Mouse (Mus musculus) adrenal gland, postnatal 4 days (tissue): ENCODE results near the gene Snx25. TPM values are rescaled to one million over a fixed set of nuclear protein-coding genes. Genes with fewer than 3 reads are reported as not detected.
"Not testable (repeated sequence)": the region's sequence is repeated elsewhere in the genome, so short reads cannot be mapped to it uniquely, and the experiment has no call there.

Experiments used
- DNase-seq, 2 experiments: peaks; one replicate each; pipeline ENCODE4 v3.0.0; 2021 to 2022; ENCODE audit warnings: low spot score in 2 of 2, mixed read lengths in 2 of 2
- total RNA-seq, 2 experiments: library from RNA; stranded (reverse); gene quantifications; 2 replicates each; pipeline ENCODE4 v1.2.3; 2021

Snx25 gene
- total RNA-seq, 2 experiments from 2014 or later: 19.2 to 20.6 TPM

GRCm38 (mm10) chr8:46137843-46138596, 13.9 kb downstream of the Snx25 start:
- DNase-seq: no peak

- no peak for DNase-seq
Measured at GRCm38 (mm10) chr8:46137336-46137735, 14.6 kb downstream of the Snx25 start.

DNA sequence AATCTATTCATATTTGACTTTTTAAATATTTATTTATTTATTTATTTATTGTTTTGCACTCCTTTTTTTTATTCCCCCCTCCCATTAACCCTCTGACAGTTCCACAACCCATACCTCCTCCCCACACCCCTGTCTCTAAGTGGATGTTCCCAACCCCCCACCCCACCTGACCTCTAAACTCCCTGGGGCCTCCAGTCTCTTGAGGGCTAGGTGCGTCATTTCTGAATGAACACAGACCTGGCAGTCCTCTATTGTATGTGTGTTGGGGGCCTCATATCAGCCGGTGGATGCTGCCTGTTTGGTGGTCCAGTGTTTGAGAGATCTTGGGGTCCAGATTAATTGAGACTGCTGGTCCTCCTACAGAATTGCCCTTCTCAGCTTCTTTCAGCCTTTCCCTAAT, 16.4 kb downstream of the Snx25 start:
- not testable (repeated sequence) for DNase-seq

DNA sequence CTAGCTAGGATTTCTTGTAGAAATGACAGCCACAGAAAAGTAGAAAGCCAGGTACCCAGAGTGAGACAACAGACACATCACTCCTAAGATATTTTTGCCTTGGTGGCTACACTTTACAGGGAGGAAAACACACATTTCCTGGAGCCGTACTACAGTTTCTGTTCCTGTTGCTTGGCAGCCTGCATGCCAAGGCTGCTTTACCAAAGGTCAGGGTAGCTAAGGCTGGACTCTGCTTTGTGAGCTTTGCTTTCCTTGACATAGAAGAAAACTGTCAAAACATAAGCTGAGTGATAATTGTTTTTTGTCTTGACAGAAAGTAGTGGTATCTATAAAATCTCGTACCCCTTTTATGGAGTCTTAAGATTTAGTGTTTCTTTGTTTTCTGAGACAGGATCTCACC, 21.5 kb downstream of the Snx25 start:
- no peak for DNase-seq

DNA sequence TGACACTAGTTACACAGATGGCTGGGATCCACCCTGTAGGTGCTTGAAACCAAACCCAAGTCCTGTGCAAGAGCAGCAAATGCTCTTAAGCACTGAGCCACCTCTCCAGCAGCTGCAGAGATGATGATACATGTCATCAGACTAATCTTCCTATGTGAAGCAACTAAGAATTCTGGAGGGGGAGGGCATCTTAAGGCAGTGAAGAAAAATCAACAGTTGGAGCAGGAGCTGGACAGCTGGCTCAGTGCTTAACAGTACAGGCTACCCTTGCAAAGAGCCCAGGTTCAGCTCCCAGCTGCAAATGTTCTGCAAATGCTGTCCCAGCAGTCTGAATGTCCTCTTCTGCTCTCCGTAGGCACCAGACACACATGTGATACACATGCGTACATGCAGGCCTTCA, 29.5 kb downstream of the Snx25 start:
- no peak for DNase-seq

GRCm38 (mm10) chr8:46119176-46119575, 32.8 kb downstream of the Snx25 start:
- no peak for DNase-seq

- DNase-seq: no peak
Measured at GRCm38 (mm10) chr8:46117172-46117571, 34.8 kb downstream of the Snx25 start.

DNA sequence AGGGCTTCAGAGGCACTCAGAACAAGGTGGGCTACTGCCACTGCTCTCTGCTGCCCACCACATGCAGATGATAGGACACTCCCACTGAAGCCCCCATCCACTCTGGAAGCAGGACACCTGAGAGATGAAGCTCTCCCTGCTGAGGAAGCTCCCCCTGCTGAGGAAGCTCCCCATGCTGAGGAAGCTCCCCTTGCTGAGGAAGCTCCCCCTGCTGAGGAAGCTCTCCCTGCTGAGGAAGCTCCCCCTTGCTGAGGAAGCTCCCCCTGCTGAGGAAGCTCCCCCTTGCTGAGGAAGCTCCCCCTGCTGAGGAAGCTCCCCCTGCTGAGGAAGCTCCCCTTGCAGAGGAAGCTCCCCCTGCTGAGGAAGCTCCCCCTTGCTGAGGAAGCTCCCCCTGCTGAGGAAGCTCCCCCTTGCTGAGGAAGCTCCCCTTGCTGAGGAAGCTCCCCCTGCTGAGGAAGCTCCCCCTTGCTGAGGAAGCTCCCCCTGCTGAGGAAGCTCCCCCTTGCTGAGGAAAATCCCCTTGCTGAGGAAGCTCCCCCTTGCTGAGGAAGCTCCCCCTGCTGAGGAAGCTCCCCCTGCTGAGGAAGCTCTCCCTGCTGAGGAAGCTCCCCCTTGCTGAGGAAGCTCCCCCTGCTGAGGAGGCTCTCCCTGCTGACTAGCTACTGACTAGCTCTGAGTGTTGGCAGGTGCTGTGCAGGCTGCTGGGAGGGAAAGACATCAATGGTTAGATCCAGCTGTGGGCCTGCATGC, 38.4 kb downstream of the Snx25 start:
- not testable (repeated sequence) for DNase-seq

- no peak for DNase-seq
Measured at GRCm38 (mm10) chr8:46107690-46108089, 44.3 kb downstream of the Snx25 start.

GRCm38 (mm10) chr8:46103434-46103833, 48.5 kb downstream of the Snx25 start:
- DNase-seq: no peak

DNA sequence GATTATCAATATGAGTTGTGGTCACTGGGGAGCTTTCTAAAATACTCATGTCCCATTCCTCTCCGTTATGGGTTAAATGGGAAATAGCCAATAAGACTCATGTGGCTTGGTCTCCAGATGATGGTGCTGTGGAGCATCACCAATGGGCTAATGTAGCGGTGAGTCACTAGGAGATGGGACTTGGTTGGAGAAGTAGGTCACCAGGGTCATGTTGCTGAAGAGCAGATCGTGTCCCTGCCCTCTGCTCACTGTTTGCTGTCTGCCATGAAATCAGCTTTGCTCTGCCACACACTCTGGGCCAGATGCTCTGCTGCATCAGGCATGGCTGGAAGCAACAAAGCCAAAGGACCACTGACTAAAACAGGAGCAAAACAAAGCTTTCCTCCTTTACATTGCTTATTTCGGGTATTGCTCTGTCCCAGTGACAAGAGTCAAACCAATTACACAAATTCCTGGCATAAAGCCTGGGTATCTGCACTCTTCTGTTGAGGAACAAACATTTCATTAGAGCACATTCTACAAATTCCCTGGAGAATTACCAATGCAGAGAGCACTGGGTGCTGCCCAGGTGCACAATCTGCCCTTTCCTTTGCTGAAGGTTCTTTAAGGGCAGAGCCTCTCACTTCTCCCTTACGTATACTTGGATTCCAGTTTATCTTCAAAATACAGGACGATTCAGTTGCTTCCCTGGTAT, 59.1 kb downstream of the Snx25 start:
- DNase-seq: peak in 1 of 2 experiments; percentile 4

- DNase-seq: no peak
Measured at GRCm38 (mm10) chr8:46083141-46083540, 68.8 kb downstream of the Snx25 start.

GRCm38 (mm10) chr8:46081030-46081429, 70.9 kb downstream of the Snx25 start:
- DNase-seq: no peak

GRCm38 (mm10) chr8:46078866-46079265, 73.1 kb downstream of the Snx25 start:
- DNase-seq: no peak

DNA sequence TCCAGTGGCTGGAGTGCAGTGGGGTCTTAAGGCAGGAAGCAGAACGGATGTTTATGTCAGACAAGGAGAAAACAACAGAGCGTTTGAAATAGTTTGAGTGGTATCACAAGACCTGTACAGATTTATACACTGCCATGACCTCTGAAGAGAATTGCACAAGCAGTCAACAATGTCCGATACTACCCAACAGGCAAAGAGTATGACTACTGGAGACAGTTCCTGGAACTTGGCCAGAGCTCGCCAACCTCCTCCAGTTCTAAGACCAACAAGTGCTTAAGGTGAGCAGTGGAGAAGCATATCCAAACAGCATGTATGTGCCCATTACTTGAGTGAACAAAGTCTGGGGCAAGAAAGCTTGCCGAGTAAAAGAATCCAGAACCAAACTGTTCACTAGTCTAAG, 76.7 kb downstream of the Snx25 start:
- no peak for DNase-seq

GRCm38 (mm10) chr8:46073540-46074140, 78.3 kb downstream of the Snx25 start:
- DNase-seq: no peak

DNA sequence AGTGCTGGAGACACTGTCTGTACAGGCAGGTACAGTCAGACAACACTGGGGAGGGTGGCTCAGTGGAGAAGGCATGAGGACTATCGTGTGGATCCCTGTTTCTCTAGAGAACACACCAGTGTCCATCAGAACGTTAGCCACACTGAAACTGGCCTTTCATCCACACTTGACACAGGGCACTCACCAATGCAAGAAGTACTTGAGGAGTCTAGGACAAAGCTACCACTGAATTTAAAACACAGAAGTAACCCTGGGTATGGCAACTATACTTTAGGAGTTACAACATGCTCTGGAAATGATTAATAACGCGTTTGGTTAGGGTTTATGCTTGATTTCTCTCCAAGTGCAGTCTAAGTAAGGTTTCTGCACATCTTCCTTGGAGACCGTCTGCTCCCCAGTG, 79.2 kb downstream of the Snx25 start:
- no peak for DNase-seq

DNA sequence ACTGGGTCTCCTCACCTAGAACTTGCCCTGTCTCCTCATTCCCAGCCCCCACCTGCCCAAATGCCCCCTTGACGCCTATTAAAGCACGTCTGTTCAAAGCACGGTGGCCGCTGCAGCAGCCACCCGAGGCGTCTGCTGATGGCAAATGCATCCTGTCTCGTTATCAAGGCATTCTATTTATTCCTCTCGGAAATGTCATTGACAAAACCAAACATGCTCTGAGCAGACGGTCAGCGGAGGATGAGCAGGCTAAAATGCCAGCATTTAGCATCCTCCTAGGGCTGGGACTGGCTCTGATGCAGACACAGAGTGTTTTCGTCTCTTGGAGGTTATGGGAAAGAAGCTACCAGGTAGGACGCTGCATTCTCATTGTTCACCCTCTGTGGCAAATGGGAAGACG, 111.7 kb downstream of the Snx25 start:
- no peak for DNase-seq

- no peak for DNase-seq
Measured at GRCm38 (mm10) chr8:46039666-46040065, 112.3 kb downstream of the Snx25 start.

DNA sequence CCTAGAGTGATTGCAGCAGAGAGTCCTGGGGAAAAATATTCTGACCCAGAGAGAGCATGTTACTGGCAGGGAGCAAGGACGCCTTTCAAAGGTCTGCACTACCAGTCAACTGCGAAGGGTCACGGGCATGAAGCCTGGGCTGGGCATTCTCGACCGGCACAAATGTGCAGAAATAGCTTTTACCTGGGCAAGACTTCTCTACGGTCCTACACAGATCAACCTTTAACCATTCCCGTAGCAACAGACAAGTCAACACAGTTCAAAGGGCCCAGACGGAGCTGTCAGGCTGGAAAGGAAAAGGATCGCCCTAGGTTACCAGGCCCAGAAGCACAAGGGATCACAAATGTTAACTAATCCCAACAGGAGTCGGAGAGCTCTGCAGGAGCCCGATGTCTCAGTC, 115.7 kb downstream of the Snx25 start:
- DNase-seq: no peak

GRCm38 (mm10) chr8:46024392-46024791, 127.6 kb downstream of the Snx25 start:
- DNase-seq: no peak

- DNase-seq: no peak
Measured at GRCm38 (mm10) chr8:46022758-46023157, 129.2 kb downstream of the Snx25 start.
